Mouse (Mus musculus): ENCODE data around the gene P2rx1. TPM values are rescaled to one million over a fixed set of nuclear protein-coding genes. Genes with fewer than 3 reads are reported as not detected.

The P2rx1 gene
- polyA plus RNA-seq, 1 experiment from 2014 or later = 0.30 TPM

DNA sequence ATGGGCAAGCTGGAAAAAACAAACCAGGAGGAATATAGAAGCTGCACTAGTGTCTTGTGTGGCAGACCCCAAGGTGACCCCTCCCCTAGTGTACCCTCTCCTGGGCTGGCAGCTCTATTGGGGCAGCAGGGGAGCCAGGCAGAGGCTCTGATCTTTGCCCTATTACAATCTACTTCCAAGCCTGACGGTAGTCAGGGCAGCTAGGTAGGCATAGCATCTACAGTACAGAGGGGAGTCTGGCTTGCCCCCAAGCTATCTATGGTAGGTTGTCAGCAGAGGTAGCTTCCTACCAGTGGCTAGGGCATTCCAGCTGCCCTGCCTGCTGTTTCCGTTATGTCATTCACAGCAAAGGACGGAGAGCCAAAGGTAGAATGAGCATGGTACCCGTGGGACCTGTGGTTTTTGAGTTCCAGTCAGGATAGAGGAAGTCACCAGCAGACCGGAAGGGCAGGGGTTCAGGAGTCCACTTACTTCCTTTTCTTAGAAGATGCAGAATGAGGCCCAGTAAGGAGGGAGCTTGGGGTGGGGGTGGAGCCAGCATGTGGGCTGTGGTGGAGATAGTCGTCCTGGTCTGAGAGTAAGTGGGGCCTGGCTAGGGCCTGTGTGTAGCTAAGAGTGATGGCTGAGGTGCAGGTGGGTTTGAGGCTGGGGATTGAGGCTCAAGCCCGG, 25.5 kb downstream of the P2rx1 start:
- no peak overlapping the region for H3K4me3 ChIP-seq (ENCODE audit: low read depth, low read length)
- H3K36me3 ChIP-seq (ENCODE audit: control insufficient read depth, insufficient read depth, low read length) = peaks cover 11% of the 10 kb centered on the region
- H3K9me3 ChIP-seq (replicated peaks; ENCODE audit: control insufficient read depth, low read length, poor library complexity, severe bottlenecking) = no peaks in the 10 kb centered on the region
- peaks cover 8% of the 10 kb centered on the region; the same call in 1 of the 2 replicates for H3K4me1 ChIP-seq (ENCODE audit: control insufficient read depth, insufficient read depth, low read length)
- ATAC-seq = no peak
- no peak overlapping the region for H3K27ac ChIP-seq (ENCODE audit: low read length)
- H3K27me3 ChIP-seq (ENCODE audit: control insufficient read depth, insufficient read depth, low read depth, low read length) = no peaks in the 10 kb centered on the region
- peak overlapping the region; percentile 25; the same call in 1 of the 2 replicates for H3K9ac ChIP-seq (ENCODE audit: low read depth, low read length)
- no peak overlapping the region for H3K4me2 ChIP-seq (ENCODE audit: low read length)
- WGBS = 61% methylated on average over 7 of the region's 7 CpGs

DNA sequence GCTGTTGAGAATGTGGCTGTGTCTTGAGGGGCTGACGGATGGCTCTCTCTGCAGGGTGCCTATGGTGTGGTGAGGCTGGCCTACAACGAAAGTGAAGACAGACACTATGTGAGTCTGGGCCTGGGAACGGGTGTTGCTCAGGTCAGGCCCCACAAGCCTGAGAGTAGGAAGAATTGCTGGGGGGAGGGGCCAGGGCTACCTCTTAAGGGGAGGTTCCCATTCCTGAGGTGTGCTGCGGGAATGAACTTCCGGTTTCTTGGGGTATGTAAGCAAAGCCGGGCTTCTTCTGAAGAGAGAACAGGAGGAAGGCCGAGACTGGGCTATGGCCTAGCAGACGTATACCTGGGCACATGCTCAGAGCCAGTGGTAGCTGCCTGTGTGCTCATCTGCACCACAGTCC, 28.1 kb downstream of the P2rx1 start:
- H3K9ac ChIP-seq (ENCODE audit: low read depth, low read length) = no peak overlapping the region
- no peak overlapping the region for H3K27ac ChIP-seq (ENCODE audit: low read length)
- H3K36me3 ChIP-seq (ENCODE audit: control insufficient read depth, insufficient read depth, low read length) = peaks cover 11% of the 10 kb centered on the region
- H3K4me3 ChIP-seq (ENCODE audit: low read depth, low read length) = no peak overlapping the region
- no peak overlapping the region for H3K4me2 ChIP-seq (ENCODE audit: low read length)
- no peak for ATAC-seq
- H3K9me3 ChIP-seq (replicated peaks; ENCODE audit: control insufficient read depth, low read length, poor library complexity, severe bottlenecking) = no peaks in the 10 kb centered on the region
- H3K27me3 ChIP-seq (ENCODE audit: control insufficient read depth, insufficient read depth, low read depth, low read length) = no peaks in the 10 kb centered on the region
- WGBS = 73% methylated on average over 8 of the region's 8 CpGs
- peaks cover 9% of the 10 kb centered on the region; the same call in 1 of the 2 replicates for H3K4me1 ChIP-seq (ENCODE audit: control insufficient read depth, insufficient read depth, low read length)

DNA sequence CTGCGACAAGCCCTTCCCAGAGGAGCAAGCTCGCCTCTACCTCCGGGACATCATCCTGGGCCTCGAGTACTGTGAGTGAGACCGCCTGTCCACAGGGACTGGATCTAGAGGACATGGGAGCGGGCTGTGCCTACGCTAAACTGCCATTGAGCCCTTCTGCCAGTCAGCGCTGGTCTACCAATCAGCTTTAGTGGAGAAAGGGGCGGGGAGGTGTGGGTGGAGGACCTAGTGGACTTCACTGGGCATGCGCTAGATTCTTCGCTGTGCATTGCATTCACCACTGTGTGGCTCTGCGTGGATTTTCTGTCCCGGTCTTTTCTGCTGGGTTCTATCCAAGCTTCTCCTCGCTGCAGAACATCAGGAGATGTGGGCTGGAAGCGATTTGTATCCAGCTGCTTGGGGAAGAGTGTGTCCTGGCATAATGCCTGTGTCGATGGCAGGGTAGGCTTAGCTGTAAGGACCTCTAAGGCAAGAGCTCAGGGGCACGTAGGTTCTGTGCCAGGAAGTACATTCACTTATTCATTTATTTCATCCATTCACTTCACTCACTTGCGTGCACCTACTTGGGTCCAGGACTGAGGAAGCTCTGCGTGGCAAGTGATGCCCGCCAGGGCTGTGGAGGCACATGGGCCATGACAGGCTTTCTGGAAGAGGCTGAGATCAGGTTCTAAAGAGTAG, 32.1 kb downstream of the P2rx1 start:
- H3K27me3 ChIP-seq (ENCODE audit: control insufficient read depth, insufficient read depth, low read depth, low read length) = no peaks in the 10 kb centered on the region
- 26% methylated on average over 20 of the region's 20 CpGs for WGBS
- H3K4me3 ChIP-seq (ENCODE audit: low read depth, low read length) = peak overlapping the region; percentile 34
- H3K36me3 ChIP-seq (ENCODE audit: control insufficient read depth, insufficient read depth, low read length) = peaks cover 14% of the 10 kb centered on the region
- peak overlapping the region; percentile 75 for H3K27ac ChIP-seq (ENCODE audit: low read length)
- ATAC-seq = peak; percentile 94
- no peaks in the 10 kb centered on the region for H3K9me3 ChIP-seq (replicated peaks; ENCODE audit: control insufficient read depth, low read length, poor library complexity, severe bottlenecking)
- peak overlapping the region; percentile 66 for H3K9ac ChIP-seq (ENCODE audit: low read depth, low read length)
- H3K4me2 ChIP-seq (ENCODE audit: low read length) = peak overlapping the region; percentile 80
- peaks cover 9% of the 10 kb centered on the region; the same call in 1 of the 2 replicates for H3K4me1 ChIP-seq (ENCODE audit: control insufficient read depth, insufficient read depth, low read length)

GRCm38 (mm10) chr11:73031536-73031935, 32.6 kb downstream of the P2rx1 start:
- no peak for ATAC-seq
- Histone ChIP-seq H3K9me3 (replicated peaks; ENCODE audit: control insufficient read depth, low read length, poor library complexity, severe bottlenecking) (no peaks in the 10 kb centered on the region), H3K27me3 (ENCODE audit: control insufficient read depth, insufficient read depth, low read depth, low read length) (no peaks in the 10 kb centered on the region), H3K27ac (ENCODE audit: low read length) (peak overlapping the region; percentile 75), H3K4me1 (ENCODE audit: control insufficient read depth, insufficient read depth, low read length) (peaks cover 9% of the 10 kb centered on the region; the same call in 1 of the 2 replicates), H3K4me3 (ENCODE audit: low read depth, low read length) (no peak overlapping the region), H3K36me3 (ENCODE audit: control insufficient read depth, insufficient read depth, low read length) (peaks cover 13% of the 10 kb centered on the region), H3K9ac (ENCODE audit: low read depth, low read length) (peak overlapping the region; percentile 66), H3K4me2 (ENCODE audit: low read length) (peak overlapping the region; percentile 80; the same call in 1 of the 2 replicates)
- WGBS = 44% methylated on average over 5 of the region's 5 CpGs

DNA sequence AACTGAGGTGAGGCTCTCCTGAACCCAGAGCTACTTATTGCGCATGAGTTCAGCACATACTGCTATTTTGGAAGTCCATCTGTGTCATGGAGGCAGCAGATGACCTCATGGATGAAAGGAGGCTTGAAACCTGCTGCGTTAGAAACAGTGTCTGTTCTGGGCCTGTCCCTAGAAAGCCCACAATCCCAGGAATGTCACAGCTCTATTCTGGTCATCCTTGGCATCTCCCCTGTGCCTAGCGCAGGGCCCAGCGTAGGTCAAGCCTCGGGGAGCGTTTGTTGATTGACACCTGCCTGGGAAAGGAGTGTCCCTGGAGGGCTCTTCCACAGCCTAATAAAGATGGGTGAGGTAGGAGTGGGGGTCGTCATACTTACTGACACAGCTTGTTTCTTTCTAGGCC, 37.2 kb downstream of the P2rx1 start:
- Histone ChIP-seq H3K4me2 (ENCODE audit: low read length) (no peak overlapping the region), H3K9me3 (replicated peaks; ENCODE audit: control insufficient read depth, low read length, poor library complexity, severe bottlenecking) (no peaks in the 10 kb centered on the region), H3K4me1 (ENCODE audit: control insufficient read depth, insufficient read depth, low read length) (peaks cover 6% of the 10 kb centered on the region; the same call in 1 of the 2 replicates), H3K9ac (ENCODE audit: low read depth, low read length) (no peak overlapping the region), H3K4me3 (ENCODE audit: low read depth, low read length) (no peak overlapping the region), H3K36me3 (ENCODE audit: control insufficient read depth, insufficient read depth, low read length) (peaks cover 27% of the 10 kb centered on the region), H3K27me3 (ENCODE audit: control insufficient read depth, insufficient read depth, low read depth, low read length) (no peaks in the 10 kb centered on the region), H3K27ac (ENCODE audit: low read length) (no peak overlapping the region)
- WGBS = 84% methylated on average over 7 of the region's 7 CpGs
- ATAC-seq = no peak

DNA sequence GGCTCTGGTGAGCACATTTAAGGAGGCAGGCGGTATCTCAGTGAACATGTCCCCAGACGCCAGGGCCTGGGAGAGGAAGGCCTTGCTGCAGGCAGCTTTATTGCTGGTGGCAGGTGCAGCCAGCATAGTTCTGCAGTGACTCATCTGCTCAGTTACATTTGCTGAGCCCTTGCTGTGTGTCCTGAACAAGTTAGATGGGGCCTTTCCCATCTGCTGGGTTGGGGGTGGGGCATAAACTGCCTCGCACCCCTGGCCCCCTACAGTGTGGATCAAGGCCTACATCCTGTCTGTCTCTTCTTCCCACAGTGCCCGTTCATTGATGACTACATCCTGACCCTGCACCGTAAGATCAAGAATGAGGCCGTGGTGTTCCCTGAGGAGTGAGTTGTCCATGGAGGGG, 38.0 kb downstream of the P2rx1 start:
- no peak overlapping the region for H3K9ac ChIP-seq (ENCODE audit: low read depth, low read length)
- H3K4me1 ChIP-seq (ENCODE audit: control insufficient read depth, insufficient read depth, low read length) = no peaks in the 10 kb centered on the region
- no peaks in the 10 kb centered on the region for H3K9me3 ChIP-seq (replicated peaks; ENCODE audit: control insufficient read depth, low read length, poor library complexity, severe bottlenecking)
- no peak overlapping the region for H3K4me3 ChIP-seq (ENCODE audit: low read depth, low read length)
- peaks cover 27% of the 10 kb centered on the region for H3K36me3 ChIP-seq (ENCODE audit: control insufficient read depth, insufficient read depth, low read length)
- no peak overlapping the region for H3K4me2 ChIP-seq (ENCODE audit: low read length)
- 70% methylated on average over 6 of the region's 6 CpGs for WGBS
- ATAC-seq = no peak
- no peaks in the 10 kb centered on the region for H3K27me3 ChIP-seq (ENCODE audit: control insufficient read depth, insufficient read depth, low read depth, low read length)
- no peak overlapping the region for H3K27ac ChIP-seq (ENCODE audit: low read length)

DNA sequence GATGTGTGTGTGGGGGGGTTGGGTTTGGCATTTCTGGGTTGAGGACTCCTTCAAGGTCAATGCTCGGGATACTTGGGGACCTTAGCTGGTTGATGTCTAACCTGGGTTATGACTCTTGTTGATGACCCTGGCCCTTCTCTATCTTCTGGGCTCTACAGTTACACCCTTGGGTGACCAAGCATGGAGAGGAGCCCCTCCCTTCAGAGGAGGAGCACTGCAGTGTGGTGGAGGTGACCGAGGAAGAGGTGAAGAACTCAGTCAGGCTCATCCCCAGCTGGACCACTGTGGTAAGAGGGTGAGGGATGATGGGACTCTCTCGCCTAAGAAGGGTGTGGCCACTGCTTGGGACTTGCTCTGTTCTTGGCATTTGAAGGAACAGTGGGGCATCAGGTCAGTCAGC, 38.8 kb downstream of the P2rx1 start:
- H3K36me3 ChIP-seq (ENCODE audit: control insufficient read depth, insufficient read depth, low read length) = peaks cover 27% of the 10 kb centered on the region
- no peaks in the 10 kb centered on the region for H3K9me3 ChIP-seq (replicated peaks; ENCODE audit: control insufficient read depth, low read length, poor library complexity, severe bottlenecking)

DNA sequence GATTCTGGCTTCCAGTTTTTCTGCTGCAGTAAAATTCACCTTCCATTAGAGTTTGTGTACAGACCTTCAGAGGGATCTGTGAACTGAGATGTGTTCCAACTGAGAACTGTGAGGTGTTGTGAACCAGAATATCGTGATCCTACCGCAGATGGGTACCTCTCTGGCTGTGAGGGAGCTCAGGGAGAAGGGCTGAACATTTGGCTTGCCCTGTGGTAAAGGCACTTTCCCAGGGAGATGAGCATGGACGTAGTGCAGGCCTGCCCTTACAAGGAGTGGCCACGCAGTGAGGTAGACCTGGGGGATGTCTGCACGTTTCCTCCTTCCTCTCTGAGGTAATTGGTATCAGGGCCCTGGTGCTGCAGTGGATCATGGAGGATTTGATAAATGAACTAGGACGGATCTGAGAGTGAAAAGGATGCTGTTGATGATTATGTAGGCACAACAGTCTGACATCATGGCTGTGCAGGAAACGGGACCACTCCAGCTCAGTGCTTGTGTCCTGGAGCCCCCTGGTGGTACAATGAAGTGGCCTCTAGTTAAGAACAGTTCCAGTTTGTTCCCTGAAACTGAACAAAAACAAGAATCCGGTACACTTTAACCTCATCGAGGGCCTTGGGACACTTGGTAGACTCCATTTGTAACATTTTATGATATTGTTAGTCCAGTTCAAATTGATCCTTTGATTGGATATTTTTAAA, 40.3 kb downstream of the P2rx1 start:
- peaks cover 19% of the 10 kb centered on the region for H3K36me3 ChIP-seq (ENCODE audit: control insufficient read depth, insufficient read depth, low read length)
- WGBS = 57% methylated on average over 9 of the region's 9 CpGs
- no peak for ATAC-seq
- H3K9ac ChIP-seq (ENCODE audit: low read depth, low read length) = no peak overlapping the region
- H3K27me3 ChIP-seq (ENCODE audit: control insufficient read depth, insufficient read depth, low read depth, low read length) = no peaks in the 10 kb centered on the region
- H3K4me2 ChIP-seq (ENCODE audit: low read length) = no peak overlapping the region
- H3K9me3 ChIP-seq (replicated peaks; ENCODE audit: control insufficient read depth, low read length, poor library complexity, severe bottlenecking) = no peaks in the 10 kb centered on the region
- no peak overlapping the region for H3K4me3 ChIP-seq (ENCODE audit: low read depth, low read length)
- H3K27ac ChIP-seq (ENCODE audit: low read length) = no peak overlapping the region
- no peaks in the 10 kb centered on the region for H3K4me1 ChIP-seq (ENCODE audit: control insufficient read depth, insufficient read depth, low read length)

More for the DNA sequence above, 38.8 kb downstream of the P2rx1 start:
- 84% methylated on average over 3 of the region's 3 CpGs for WGBS
- H3K27ac ChIP-seq (ENCODE audit: low read length) = no peak overlapping the region
- H3K9ac ChIP-seq (ENCODE audit: low read depth, low read length) = no peak overlapping the region
- H3K4me2 ChIP-seq (ENCODE audit: low read length) = no peak overlapping the region
- H3K4me1 ChIP-seq (ENCODE audit: control insufficient read depth, insufficient read depth, low read length) = no peaks in the 10 kb centered on the region
- no peak for ATAC-seq
- no peak overlapping the region for H3K4me3 ChIP-seq (ENCODE audit: low read depth, low read length)
- H3K27me3 ChIP-seq (ENCODE audit: control insufficient read depth, insufficient read depth, low read depth, low read length) = no peaks in the 10 kb centered on the region

Measured in midbrain, embryonic 16.5 days (tissue).